Mouse (Mus musculus) forebrain, postnatal 0 days (tissue): ENCODE results near the gene Fundc2. TPM values are rescaled to one million over a fixed set of nuclear protein-coding genes. Genes with fewer than 3 reads are reported as not detected.

ENCODE experiments used
- ATAC-seq: fragments of 200-750 bp; cut with Nextera tagmentation; 2 replicates; pipeline ENCODE4 v1.8.0; 2017; ENCODE audit warnings: mild to moderate bottlenecking, moderate library complexity
- DNase-seq: peaks from one replicate; pipeline ENCODE4 v3.0.0-alpha.2; 2015
- H3K27ac ChIP-seq: fragments of 300-500 bp; sonication (generic); 2 replicates; pipeline ENCODE4 v1.5.1; 2014; ENCODE audit warnings: low read depth, mild to moderate bottlenecking, antibody characterized with exemption, low read length, moderate library complexity, mixed read lengths
- H3K27me3 ChIP-seq: fragments of 300-500 bp; sonication (generic); 2 replicates; pipeline ENCODE4 v1.6.1; 2014; ENCODE audit warnings: mild to moderate bottlenecking, low read length, mixed read lengths; ENCODE audit not compliant: insufficient read depth
- H3K36me3 ChIP-seq: fragments of 300-500 bp; sonication (generic); 2 replicates; pipeline ENCODE4 v1.6.1; 2014; ENCODE audit warnings: mild to moderate bottlenecking, moderate library complexity; ENCODE audit not compliant: insufficient read depth
- H3K4me1 ChIP-seq: fragments of 300-500 bp; sonication (generic); 2 replicates; pipeline ENCODE4 v1.6.1; 2014; ENCODE audit warnings: antibody characterized with exemption; ENCODE audit not compliant: insufficient read depth
- H3K4me2 ChIP-seq: fragments of 300-500 bp; sonication (generic); 2 replicates; pipeline ENCODE4 v1.6.1; 2014; ENCODE audit warnings: low read depth, mild to moderate bottlenecking, moderate library complexity
- H3K4me3 ChIP-seq: fragments of 300-500 bp; sonication (generic); 2 replicates; pipeline ENCODE4 v1.5.1; 2014; ENCODE audit warnings: low read depth, low read length, mixed read lengths
- H3K9ac ChIP-seq: fragments of 300-500 bp; sonication (generic); 2 replicates; pipeline ENCODE4 v1.6.1; 2014; ENCODE audit warnings: mild to moderate bottlenecking
- H3K9me3 ChIP-seq: fragments of 300-500 bp; sonication (generic); 2 replicates; pipeline ENCODE4 v1.6.1; 2016; ENCODE audit warnings: low read length
- CTCF ChIP-seq: sonication (generic); IDR thresholded peaks from 2 replicates; pipeline ENCODE4 v1.5.1; 2016; ENCODE audit warnings: antibody characterized with exemption, control low read depth, low read depth
- WGBS: fragments of 180-500 bp; shearing (Covaris S2); extraction: QIAGEN DNeasy Blood & Tissue Kit; methylation state at CpG from one replicate; pipeline ENCODE4 v1.1.7; 2014; 5-methylcytosine and 5-hydroxymethylcytosine counted together
- polyA plus RNA-seq: library from polyadenylated mRNA; unstranded; fragments of >200 nt; fragmentation: Nextera tagmentation; extraction: Ambion mirVana; gene quantifications from 2 replicates; pipeline ENCODE4 v1.2.1, GENCODE M21; 2015
- total RNA-seq: library from RNA; depleted of rRNA; stranded (reverse); fragments of >200 nt; gene quantifications from 2 replicates; pipeline ENCODE4 v1.2.3, GENCODE M21; 2014; rRNA removed

The Fundc2 gene
- total RNA-seq: 24.2 and 30.8 TPM in 2 replicates
- polyA plus RNA-seq: 30.3 and 31.2 TPM in 2 replicates

GRCm38 (mm10) chrX:75382195-75382771, at the start of gene Fundc2, which contains the start of gene F8:
TSS of gene Fundc2 (plus strand) at chrX:75382399.
TSS of gene F8 (minus strand) at chrX:75382615.
- Histone ChIP-seq H3K27me3 (no peaks in the 10 kb centered on the region), H3K9ac (peak within 1 kb of the TSS; percentile 70), H3K4me2 (peak within 1 kb of the TSS; percentile 45), H3K9me3 (no peaks in the 10 kb centered on the region), H3K4me1 (no peaks in the 10 kb centered on the region), H3K4me3 (peak within 1 kb of the TSS; percentile 52), H3K27ac (peak within 1 kb of the TSS; percentile 71), H3K36me3 (no peaks in the 10 kb centered on the region)
- ATAC-seq (peak; percentile 99), DNase-seq (peak; percentile 82)
- TF ChIP-seq CTCF: no peak
- WGBS: 29% methylated on average over 20 of the region's 25 CpGs

- no peak overlapping the region for H3K27ac ChIP-seq
- no peaks in the 10 kb centered on the region for H3K36me3 ChIP-seq
- no peak overlapping the region for H3K9ac ChIP-seq
- no peaks in the 10 kb centered on the region for H3K27me3 ChIP-seq
- DNase-seq (no peak), ATAC-seq (no peak)
- no peaks in the 10 kb centered on the region for H3K4me1 ChIP-seq
- H3K4me3 ChIP-seq: no peak overlapping the region
- H3K4me2 ChIP-seq: no peak overlapping the region
- no peaks in the 10 kb centered on the region for H3K9me3 ChIP-seq
- TF ChIP-seq CTCF: no peak
Observed at GRCm38 (mm10) chrX:75370197-75370596, 12.0 kb upstream of the Fundc2 start.

- Histone ChIP-seq H3K36me3 (no peaks in the 10 kb centered on the region), H3K9ac (no peak overlapping the region), H3K27me3 (no peaks in the 10 kb centered on the region), H3K4me3 (no peak overlapping the region), H3K4me2 (no peak overlapping the region), H3K4me1 (no peaks in the 10 kb centered on the region), H3K9me3 (no peaks in the 10 kb centered on the region), H3K27ac (no peak overlapping the region)
- TF ChIP-seq CTCF: no peak
- ATAC-seq: no peak
- DNase-seq: no peak
- 74% methylated on average over 2 of the region's 2 CpGs for WGBS
Observed at GRCm38 (mm10) chrX:75372666-75373425, 9.4 kb upstream of the Fundc2 start.

GRCm38 (mm10) chrX:75376815-75377214, 5.4 kb upstream of the Fundc2 start:
- no peak for TF ChIP-seq CTCF
- H3K4me1 ChIP-seq: no peaks in the 10 kb centered on the region
- H3K9ac ChIP-seq: no peak overlapping the region
- H3K9me3 ChIP-seq: no peaks in the 10 kb centered on the region
- DNase-seq (no peak), ATAC-seq (no peak)
- H3K36me3 ChIP-seq: no peaks in the 10 kb centered on the region
- H3K4me2 ChIP-seq: no peak overlapping the region
- H3K4me3 ChIP-seq: no peak overlapping the region
- H3K27me3 ChIP-seq: no peaks in the 10 kb centered on the region
- no peak overlapping the region for H3K27ac ChIP-seq

- no peak overlapping the region for H3K4me3 ChIP-seq
- peak overlapping the region; percentile 45; the same call in 1 of the 2 replicates for H3K4me2 ChIP-seq
- TF ChIP-seq CTCF: no peak
- H3K36me3 ChIP-seq: no peaks in the 10 kb centered on the region
- H3K27me3 ChIP-seq: no peaks in the 10 kb centered on the region
- no peak overlapping the region for H3K9ac ChIP-seq
- ATAC-seq (no peak), DNase-seq (no peak)
- no peak overlapping the region for H3K27ac ChIP-seq
- H3K4me1 ChIP-seq: no peaks in the 10 kb centered on the region
- H3K9me3 ChIP-seq: no peaks in the 10 kb centered on the region
- WGBS: 86% methylated on average over 1 of the region's 1 CpGs
Observed at GRCm38 (mm10) chrX:75381176-75381575, 1.0 kb upstream of the Fundc2 start.

- Histone ChIP-seq H3K9me3 (no peaks in the 10 kb centered on the region), H3K27me3 (no peaks in the 10 kb centered on the region), H3K4me2 (peak overlapping the region; percentile 45), H3K4me3 (peak overlapping the region; percentile 52), H3K9ac (peak overlapping the region; percentile 70), H3K36me3 (no peaks in the 10 kb centered on the region), H3K27ac (peak overlapping the region; percentile 71; the same call in 1 of the 2 replicates), H3K4me1 (no peaks in the 10 kb centered on the region)
- TF ChIP-seq CTCF: no peak
- WGBS: 74% methylated on average over 5 of the region's 5 CpGs
- DNase-seq (no peak), ATAC-seq (no peak)
Observed at GRCm38 (mm10) chrX:75381699-75382098, 500 bp upstream of the Fundc2 start.

GRCm38 (mm10) chrX:75399471-75399870, 17.3 kb downstream of the Fundc2 start:
- no peak overlapping the region for H3K27ac ChIP-seq
- no peak overlapping the region for H3K4me3 ChIP-seq
- H3K4me1 ChIP-seq: no peaks in the 10 kb centered on the region
- ATAC-seq: no peak
- WGBS: 85% methylated on average over 1 of the region's 1 CpGs
- H3K9me3 ChIP-seq: no peaks in the 10 kb centered on the region
- no peak overlapping the region for H3K4me2 ChIP-seq
- no peaks in the 10 kb centered on the region for H3K27me3 ChIP-seq
- TF ChIP-seq CTCF: no peak
- H3K36me3 ChIP-seq: peaks cover 8% of the 10 kb centered on the region; the same call in 1 of the 2 replicates
- H3K9ac ChIP-seq: no peak overlapping the region
- no peak for DNase-seq
